Mouse (Mus musculus) left cerebral cortex, adult 6 months (tissue): ENCODE measurements around the gene Olfr984. TPM values are rescaled to one million over a fixed set of nuclear protein-coding genes. Genes with fewer than 3 reads are reported as not detected.

Experiments
- long read RNA-seq, 2 experiments: library from polyadenylated mRNA; unstranded; transcript quantifications; one replicate each; pipeline ENCODE4 v2.0.0; 2019 to 2020
- polyA plus RNA-seq: library from polyadenylated mRNA; unstranded; fragments of <200 nt; fragmentation: Nextera tagmentation; gene quantifications from 2 replicates; pipeline ENCODE4 v1.2.3, GENCODE M21; 2021

Olfr984 gene
- polyA plus RNA-seq: not detected in 2 replicates
- long read RNA-seq, experiment 1: 0 reads
- long read RNA-seq, experiment 2: 0 reads

GRCm38 (mm10) chr9:40114106-40114505 lies at the start of gene Olfr984:
TSS of gene Olfr984 (minus strand) at chr9:40114206.

GRCm38 (mm10) chr9:40130084-40130483 lies 16.1 kb upstream of the Olfr984 start, which contains the start of gene Olfr985:
TSS of gene Olfr985 (minus strand) at chr9:40130184.

GRCm38 (mm10) chr9:40093495-40093894 lies 20.5 kb downstream of the Olfr984 start, which contains the start of gene Olfr983:
TSS of gene Olfr983 (minus strand) at chr9:40093595.

GRCm38 (mm10) chr9:40073529-40073928 lies 40.5 kb downstream of the Olfr984 start, which contains the start of gene Olfr982:
TSS of gene Olfr982 (plus strand) at chr9:40073829.

Other genes starting within 250 kb of the Olfr984 start
- gene Olfr972, start 247.8 kb downstream of the Olfr984 start, polyA plus RNA-seq: not detected in 2 replicates
- not detected in 2 replicates for gene Olfr229, start 206.9 kb downstream of the Olfr984 start, polyA plus RNA-seq
- gene Olfr974, start 176.7 kb downstream of the Olfr984 start, polyA plus RNA-seq: not detected in 2 replicates
- gene Olfr975, start 162.2 kb downstream of the Olfr984 start, polyA plus RNA-seq: not detected in 2 replicates
- not detected in 2 replicates for gene Olfr976, start 153.1 kb downstream of the Olfr984 start, polyA plus RNA-seq
- gene Olfr978, start 122.1 kb downstream of the Olfr984 start, polyA plus RNA-seq: not detected in 2 replicates
- gene Olfr979, start 110.7 kb downstream of the Olfr984 start, polyA plus RNA-seq: not detected in 2 replicates
- gene Olfr980, start 104.6 kb downstream of the Olfr984 start, polyA plus RNA-seq: not detected in 2 replicates
- gene Olfr981, start 92.7 kb downstream of the Olfr984 start, polyA plus RNA-seq: not detected in 2 replicates
- not detected in 2 replicates for gene Olfr982, start 40.4 kb downstream of the Olfr984 start, polyA plus RNA-seq
- not detected in 2 replicates for gene Olfr983, start 20.6 kb downstream of the Olfr984 start, polyA plus RNA-seq
- gene Olfr985, start 16.0 kb upstream of the Olfr984 start, polyA plus RNA-seq: not detected in 2 replicates
- not detected in 2 replicates for gene Tmem225, start 33.9 kb upstream of the Olfr984 start, polyA plus RNA-seq
- gene Olfr986, start 66.7 kb upstream of the Olfr984 start, polyA plus RNA-seq: not detected in 2 replicates
- gene Zfp202, start 78.1 kb upstream of the Olfr984 start, polyA plus RNA-seq: 1.1 and 1.5 TPM in 2 replicates
- 31.2 and 35.3 TPM in 2 replicates for gene Scn3b, start 155.0 kb upstream of the Olfr984 start, polyA plus RNA-seq